Mouse (Mus musculus): ENCODE data around the gene Abhd4.

The Abhd4 gene

DNA sequence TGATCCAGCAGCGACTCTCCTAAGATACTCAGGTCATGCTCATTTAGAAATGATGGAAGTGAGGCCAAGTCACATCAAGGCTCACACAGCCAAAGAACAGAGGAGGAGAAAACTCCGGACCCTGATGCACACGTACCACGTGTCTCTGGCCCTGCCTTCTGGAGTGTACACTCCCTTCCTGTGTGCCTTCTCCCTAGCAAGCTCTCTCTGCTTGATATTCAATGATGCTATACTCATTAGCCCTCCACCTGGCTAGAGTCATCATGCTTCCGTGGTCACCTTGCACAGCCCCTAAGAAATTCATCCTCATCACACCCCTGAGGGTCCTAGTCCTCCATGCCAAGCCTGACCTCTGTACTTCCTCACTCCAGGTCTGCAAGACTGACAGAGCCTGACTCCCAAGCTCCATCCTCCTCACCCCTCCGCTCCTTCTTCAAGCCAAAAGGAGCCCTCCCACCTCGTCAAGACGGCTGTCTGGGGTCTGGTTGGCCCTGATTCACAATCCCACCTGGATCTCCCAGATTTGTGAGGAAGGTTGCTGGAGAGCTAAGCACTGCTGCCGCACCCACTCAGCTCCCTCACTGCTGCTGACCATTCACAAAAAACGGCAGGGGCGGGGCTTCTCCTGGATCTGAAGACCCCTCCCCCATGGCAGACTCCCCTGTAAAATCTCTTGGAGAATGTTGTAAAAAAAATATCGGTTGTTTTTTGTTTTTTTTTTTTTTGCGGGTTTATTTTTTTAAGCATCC lies 30.5 kb upstream of the Abhd4 start:
- DNase-seq (ENCODE audit: low read depth), result no peak

DNA sequence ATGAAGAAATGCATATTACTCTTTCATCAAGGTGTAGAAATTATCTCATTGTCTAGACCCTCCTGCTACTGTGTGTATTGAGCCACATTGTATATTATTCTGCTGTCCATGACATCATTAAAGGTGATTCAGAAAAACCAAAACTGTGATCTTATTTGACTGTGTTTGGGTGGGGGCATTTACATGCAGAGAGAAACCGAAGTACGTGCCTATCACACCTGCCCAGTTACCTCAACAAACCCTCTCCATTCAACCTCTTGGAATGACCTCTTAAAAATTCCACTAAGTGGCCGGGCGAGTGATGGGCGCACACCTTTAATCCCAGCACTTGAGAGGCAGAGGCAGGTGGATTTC lies 29.9 kb upstream of the Abhd4 start:
- DNase-seq (ENCODE audit: low read depth), result no peak

DNA sequence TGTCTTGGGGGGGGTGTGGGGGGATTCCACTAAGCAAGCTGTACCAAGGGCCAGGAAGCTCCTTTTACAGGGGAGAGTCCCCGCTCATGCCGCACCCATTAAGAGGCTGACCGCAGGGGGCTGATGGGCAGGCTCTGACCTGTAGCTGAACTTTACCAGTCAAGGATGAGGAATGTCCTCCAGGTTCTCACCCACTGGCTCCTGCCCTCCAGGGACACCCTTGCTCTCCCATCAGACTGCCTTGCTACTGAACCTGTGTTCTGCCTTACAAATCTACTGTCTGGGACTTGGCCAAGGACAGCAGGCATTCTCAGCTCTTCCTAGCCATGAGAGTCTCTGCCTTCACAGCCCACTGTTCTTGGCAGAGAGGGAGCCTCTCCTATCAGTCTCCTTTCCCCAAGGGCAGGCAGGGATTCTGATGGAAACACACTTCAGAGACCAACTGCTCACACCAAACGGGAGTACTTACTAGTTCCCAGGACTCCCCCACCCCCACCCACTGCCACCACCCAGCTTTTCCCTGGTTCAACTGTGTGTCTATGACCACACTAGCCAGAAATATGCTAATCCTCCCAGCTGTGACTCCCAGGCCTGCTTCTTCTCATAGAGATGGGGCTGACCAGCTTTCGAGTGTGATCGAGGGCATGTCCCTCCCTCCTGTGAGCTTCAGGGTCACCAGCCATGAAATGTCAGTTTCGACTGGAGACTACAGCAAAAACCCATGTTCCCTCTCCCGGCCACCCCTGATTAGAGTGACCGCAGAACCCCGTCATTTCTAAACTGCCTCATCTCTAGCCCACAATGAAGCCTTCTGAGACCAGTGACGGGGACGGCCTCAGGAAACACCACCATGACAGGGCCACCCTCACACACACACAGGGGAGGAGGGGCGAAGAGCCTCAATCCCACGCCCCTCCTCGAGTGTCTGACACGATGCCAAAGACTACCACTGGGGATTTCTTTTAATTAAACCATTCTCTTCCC lies 29.2 kb upstream of the Abhd4 start:
- DNase-seq (ENCODE audit: low read depth), result peak; percentile 57

DNA sequence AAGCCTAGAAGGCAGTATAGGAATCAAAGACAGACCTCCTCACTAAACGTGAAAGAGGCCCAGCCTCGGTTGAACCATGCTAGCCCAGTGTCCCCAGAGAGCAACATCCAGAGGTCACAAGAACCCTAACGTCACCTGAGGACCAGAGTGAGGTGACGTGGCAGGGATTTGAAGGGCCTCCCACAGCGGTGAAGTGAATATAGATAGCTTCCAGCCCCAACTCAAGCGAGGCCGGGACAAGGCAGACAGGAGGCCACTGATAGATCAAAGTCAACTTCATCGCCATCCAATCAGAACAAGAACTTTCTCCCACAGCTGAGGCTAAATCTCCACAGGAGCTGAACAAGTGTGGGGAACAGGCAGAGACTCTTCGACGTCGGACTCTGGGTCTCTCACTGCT lies 28.3 kb upstream of the Abhd4 start:
- DNase-seq (ENCODE audit: low read depth), result no peak

DNA sequence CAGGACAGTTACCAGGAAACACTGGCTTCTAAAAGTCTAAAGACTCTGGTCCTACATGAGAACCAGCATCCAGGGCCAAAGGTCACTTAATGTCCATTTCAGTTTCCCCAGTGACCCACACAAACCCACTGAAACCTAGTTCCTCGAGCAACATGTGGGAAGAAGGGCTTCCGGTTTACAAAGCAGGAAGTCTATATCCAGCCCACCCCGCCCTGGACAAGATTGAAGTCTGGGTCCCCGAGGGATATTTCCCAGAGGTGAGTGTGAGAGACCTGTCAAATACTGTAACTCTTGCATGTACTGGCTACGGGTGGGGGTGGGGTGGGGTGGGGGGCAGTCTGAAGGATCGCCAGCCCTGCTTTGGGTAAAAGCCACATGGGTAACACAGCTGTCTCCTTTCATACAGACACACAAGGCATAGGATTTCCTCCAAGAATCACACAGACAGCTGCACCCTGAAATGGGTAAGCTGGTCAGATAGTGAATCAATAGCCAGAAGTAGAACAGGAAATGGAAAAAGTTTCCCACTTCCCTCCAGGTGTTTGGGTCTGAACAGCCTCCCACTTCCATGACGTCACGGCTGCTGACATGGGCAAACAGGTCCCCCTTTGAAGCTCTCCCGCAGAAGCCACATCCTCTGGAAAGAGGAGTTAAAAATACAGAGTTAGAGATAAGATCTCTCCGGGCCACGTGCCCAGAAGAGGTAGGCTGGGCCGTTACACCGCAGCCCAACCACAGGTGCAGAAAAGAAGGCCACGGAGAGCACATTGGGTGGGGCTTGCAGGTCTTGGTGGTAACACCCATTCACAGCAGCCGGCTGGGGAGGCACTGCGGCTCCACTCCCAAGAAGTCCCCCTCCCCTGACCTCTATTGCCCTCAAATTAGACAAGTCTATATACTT lies 26.8 kb upstream of the Abhd4 start:
- DNase-seq (ENCODE audit: low read depth), result peak; percentile 100

DNA sequence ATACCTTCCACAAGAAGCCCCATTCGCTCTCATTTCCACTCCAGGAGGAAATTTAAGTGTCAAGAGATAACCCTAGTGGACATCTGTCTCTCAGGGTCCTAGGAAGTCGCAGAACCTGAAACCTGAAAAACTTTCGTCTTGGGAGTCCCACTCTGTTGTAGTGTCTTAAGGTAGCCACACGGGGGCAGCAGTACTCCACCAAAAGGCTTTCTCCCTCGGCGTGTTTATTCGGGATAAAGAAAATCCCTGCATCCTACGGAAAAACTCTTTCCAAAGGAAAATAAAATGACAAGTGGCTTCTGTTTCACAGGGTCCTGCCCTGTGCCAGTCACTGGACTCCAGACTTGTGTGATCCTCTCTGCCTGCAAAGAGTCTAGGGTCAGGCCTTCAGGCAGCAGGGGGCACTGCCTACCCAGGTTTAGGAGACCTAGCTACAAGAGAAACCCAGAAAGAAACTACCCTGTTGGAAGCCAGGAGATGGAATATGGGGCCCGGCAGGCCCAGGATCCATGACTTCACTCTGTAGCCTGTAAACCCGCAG lies 26.0 kb upstream of the Abhd4 start:
- DNase-seq (ENCODE audit: low read depth), result peak; percentile 89

DNA sequence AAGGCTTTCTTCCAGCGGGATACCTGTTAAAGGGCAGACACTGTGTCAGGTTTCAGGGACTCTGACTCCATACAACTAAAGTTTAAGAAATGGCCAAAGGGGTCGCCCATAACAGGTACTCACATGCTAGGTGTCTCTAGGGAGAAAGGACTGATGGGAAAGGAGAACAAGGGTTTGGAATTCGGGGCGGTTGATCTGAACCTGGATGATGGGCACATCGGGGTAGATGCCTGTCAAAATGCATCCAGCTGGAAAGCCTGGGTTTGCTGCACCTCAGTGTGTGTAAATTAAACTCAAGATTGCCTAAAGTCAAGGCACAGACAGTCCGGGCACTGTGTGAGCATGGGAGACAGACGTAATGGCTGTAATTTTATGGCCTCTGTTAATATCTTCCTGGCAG lies 25.5 kb upstream of the Abhd4 start:
- DNase-seq (ENCODE audit: low read depth), result no peak

DNA sequence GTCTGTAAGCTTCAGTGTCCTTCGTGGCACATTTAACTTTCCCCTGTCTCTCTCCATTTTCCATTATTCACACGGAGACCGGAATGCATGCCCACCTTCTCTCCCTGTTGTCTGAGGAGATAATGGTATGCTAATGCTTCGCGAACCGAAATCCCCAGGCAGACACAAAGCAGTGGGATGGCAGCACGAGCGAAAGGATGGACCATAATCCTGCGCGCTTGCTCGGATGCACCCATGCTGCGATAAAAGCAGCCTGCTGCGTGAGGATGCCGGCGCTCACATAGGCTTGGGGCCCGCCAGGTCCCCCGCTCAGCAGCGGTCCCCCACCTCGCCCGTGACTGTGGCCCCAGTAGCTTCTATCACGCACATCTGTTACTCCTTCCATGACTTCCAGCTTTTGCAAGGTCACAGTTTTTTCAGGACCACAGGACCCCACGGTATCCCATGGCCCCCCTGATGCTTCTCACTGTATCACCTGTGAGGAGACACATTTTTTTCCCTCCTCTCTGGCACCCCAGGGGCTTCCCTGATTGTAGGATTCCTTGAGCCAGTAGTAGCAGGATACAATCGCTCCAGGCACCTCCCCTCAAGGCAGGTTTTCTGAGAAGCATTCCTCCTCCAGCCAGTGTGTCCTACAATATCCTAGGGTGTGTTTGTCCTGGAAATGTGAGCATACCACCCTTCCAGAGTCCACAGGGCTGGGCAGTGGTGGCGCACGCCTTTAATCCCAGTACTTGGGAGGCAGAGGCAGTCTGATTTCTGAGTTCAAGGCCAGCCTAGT lies 24.9 kb upstream of the Abhd4 start:
- DNase-seq (ENCODE audit: low read depth), result no peak

DNA sequence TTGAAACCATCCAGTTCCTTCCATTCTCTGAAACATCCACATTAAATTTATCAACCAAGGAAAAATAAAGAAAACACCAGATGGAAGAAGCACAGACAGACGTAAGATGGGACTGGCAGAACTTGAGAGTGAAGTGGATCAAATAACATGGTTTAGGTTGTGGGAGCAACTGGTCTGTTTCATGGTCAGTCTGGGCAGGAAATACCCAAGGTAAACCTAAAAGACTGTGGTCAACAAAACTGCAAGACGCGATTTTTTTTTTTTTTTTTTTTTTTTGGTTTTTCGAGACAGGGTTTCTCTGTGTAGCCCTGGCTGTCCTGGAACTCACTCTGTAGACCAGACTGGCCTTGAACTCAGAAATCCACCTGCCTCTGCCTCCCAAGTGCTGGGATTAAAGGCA lies 24.1 kb upstream of the Abhd4 start:
- DNase-seq (ENCODE audit: low read depth), result peak; percentile 63

DNA sequence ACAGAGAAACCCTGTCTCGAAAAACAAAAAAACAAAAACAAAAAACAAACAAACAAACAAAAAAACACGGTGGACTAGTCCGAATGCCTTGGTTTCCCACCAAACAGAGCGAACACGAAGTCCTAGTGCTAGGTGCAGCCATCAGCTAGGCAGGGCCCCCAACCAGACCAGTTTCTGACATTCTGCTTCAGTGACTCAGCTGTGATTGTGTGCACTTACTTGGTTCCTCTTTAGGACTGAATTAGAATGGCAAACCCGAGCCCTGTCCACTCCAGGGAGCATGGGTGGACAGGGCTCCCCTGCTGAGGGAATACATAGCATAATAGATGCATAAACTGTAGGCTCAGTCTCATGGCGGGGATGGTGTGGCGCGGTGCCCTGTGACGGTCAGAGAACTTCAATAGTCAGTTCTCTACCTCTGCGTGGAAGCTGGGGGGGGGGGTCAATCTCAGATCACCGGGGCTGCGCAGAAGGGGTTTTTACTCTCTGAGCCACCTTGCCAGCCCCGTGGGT lies 23.3 kb upstream of the Abhd4 start:
- DNase-seq (ENCODE audit: low read depth), result no peak

DNA sequence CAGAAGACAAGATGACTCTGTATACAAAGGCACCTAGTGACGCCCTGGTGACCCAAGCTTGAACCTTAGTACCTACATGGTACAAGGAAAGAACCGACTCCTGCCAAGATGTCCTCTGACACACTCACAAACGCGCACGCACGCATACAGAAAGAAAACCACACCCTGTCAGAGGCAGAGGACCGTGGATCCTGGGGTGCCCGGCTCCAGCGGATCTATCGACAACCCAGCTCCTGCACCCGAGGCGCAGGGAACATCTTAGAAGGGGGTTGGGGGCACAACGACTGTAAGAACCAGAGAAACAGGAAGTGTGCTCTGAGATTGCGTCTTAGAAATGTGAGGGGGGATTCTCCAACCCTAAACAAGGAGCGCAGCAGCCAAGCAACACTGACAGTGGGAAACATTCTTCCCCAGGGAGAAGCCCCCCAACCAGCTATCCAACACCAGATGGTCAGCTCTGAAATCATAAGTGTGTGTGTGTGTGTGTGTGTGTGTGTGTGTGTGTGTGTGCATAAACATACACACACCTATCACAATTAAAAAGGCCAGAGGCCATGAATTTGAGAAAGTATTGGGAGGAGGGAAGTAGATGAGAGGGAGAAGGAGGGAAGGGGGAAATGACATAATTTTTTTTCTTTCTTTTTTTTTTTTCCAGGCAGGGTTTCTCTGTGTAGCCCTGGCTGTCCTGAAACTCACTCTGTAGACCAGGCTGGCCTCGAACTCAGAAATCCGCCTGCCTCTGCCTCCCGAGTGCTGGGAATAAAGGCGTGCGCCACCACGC lies 22.6 kb upstream of the Abhd4 start:
- DNase-seq (ENCODE audit: low read depth), result no peak

DNA sequence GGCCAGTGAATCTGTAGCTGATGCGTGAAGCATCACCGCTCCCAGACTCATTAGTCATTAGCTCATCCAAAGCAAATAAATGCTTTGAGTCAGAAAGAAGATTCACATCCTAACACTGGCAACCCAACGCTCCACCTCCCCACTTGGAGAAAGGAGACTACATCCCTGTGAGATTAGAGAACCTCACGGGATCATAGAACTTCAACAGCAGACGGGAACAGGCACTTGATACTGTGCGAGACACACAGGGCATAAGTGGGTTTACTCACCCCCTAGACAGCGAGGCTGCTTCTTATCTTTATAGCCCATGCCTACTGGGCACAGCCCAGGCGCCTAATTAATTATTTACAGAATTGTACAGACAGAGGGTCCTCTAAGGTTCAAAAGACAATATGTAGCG lies 21.8 kb upstream of the Abhd4 start:
- no peak for DNase-seq (ENCODE audit: low read depth)

DNA sequence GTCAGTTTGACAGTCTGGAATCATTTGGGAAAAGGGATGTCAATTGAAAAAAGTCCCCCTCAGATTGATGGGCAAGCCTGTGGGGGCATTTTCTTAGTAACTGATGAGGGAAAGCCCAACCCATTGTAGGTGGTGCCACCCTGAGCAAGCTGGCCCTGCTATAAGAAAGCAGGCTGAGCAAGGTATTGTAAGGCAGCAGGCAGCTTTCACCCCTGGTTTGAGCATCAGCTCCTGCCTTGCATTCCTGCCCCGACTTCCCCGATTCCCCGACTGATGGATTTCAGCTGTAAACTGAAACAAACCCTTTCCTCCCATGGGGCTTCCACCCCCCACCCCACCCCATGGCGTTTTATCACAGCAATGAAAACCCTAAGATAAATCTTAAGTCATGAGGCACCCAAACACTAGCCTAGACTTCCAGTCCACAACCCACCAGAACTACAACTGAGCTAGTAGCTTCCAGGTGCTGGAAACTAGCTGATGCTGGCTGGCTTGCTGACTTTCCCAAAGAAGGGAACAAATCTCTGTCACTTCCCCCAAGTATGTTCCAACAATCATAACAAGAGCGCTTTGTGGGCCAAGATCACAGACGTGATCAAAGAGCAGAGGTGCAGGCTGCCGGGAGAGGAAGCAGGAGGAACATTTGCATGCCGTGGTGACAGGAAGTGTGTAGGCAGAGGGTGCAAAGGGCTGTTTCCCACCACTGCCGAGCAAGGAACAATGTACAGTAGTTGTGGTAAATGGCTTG lies 21.0 kb upstream of the Abhd4 start:
- peak; percentile 88 for DNase-seq (ENCODE audit: low read depth)

DNA sequence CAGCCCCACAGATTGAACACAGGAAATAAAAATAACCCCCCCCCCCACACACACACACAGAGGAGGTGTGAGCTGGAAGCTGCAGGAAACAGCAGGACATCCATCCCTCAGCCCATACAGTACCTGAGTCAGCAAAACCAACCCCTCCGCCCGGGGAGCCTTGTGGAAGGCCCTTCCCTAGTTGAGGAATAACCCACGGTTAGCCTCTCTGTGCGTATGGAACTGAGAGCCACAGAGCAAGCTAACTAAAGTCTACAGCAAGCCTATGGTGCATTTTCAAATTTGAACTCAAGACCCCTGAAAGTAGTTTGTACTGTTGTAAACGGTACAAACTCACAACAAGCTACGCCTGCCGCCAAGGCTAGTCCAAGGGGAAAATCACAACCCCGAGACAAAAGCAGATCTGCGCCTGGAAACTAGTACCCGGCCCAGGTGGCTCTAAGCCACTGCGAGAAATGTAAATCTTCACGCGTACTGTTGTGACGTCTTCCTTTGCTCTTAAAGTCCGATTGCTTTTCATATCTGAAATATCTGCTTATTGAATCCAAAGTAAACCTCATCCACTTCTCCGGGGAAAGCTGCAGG lies 20.3 kb upstream of the Abhd4 start:
- no peak for DNase-seq (ENCODE audit: low read depth)

DNA sequence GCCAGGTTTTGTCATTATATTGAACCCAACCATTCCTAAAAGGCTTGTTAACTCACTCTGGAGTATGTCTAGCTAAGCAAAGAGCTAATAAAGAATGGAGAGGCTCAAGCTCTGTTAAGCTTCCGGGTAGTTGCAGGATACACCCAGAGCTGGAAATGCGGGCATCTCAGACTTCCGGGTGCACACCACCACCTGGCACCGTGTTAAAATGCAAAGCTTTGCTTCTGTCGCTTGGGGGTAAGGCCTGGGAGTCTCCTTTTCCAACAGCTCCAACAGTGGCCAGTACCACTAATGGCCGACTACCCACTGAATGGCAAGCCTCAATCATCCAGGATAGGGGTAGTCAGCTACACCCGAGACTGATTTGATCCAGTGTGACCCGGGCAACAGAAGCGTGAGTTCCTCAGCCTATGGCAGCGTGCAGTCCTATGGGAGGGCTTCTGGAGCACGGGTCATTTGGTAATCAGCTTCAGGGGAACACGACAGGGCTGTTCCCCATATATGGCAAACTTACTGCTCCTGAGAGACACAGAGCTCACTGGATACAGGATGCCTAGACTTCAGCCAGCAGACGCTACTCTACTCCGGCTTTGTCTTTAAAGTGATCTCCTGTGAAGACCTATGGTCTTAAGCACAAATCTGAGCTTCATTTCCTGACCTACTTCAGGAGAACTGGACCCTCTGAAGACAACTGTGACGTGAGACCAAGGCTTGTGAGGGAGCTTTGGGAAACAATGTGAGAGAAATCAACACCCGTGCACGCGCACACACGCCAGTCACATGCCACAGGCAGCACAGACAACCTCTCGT lies 19.6 kb upstream of the Abhd4 start:
- no peak for DNase-seq (ENCODE audit: low read depth)

DNA sequence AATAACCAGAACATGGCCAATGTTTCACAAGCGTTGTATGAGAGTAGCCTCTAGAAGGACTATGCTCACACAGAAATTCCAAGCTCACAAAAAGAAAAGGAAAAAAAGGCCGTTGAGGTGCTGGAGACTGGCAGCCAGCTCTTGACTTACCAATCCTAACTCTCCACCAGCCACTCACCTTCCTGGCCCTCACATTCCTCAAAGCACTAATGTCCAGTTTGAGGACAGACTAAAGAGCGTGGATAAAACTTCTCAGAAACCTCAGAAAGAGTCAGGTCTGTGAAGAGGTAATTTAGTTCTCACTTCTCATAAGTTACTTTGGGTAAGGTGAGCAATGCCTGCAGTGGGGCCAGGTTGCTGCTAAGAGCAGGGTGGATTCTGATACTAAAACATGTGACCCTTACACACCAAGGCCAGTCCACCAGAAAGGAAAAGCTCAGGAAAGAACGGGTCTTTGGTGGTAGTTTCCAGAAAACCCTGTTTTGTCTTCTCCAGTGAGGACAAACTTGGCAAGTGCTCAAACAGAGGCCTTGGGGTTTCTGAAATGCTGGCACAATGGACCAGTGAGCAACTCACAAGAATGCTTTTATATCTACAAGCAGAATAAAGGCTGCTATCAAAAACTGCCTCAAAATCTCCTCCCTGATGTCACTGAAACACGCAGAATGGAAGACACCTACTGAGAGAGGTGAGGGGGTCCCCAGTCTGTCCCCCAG lies 18.0 kb upstream of the Abhd4 start:
- no peak for DNase-seq (ENCODE audit: low read depth)

DNA sequence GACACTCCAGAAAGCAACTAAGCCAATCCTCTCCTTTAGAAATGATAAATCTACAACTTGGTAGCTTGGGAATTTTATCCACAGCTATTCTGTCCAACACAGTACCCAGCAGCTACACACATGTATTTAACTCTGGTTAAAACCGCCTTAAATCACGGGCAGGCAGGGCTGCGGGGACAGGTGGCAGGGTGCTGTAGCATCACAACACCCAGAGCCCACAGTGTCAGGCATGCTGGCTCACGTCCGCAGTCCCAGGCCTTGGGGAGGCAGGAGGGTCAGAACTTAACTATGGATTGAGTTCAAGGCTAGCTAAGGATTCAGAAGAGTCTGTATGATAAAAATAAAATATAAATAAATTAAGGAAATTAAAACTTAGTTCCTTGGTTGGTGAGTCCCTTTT lies 17.1 kb upstream of the Abhd4 start:
- no peak for DNase-seq (ENCODE audit: low read depth)

Data from 416B (cell line).